Mouse (Mus musculus): ENCODE measurements around the gene Cntnap3. TPM values are rescaled to one million over a fixed set of nuclear protein-coding genes. Genes with fewer than 3 reads are reported as not detected.
"Not testable (repeated sequence)": the region's sequence is repeated elsewhere in the genome, so short reads cannot be mapped to it uniquely, and the experiment has no call there.

Gene Cntnap3
- not detected in 3 replicates for total RNA-seq (2017)

- ATAC-seq (replicated peaks; ENCODE audit: insufficient number of reproducible peaks, low FRiP score, low TSS enrichment, poor library complexity, severe bottlenecking), result 0 out of 2 replicates have a peak, but pooled peaks have one; percentile 13
Measured at GRCm38 (mm10) chr13:64903585-64904208, at the start of gene Cntnap3. TSS of gene Cntnap3 (minus strand) at chr13:64903955.

GRCm38 (mm10) chr13:64917191-64917590, 13.4 kb upstream of the Cntnap3 start, which contains the start of gene Spata31:
TSS of gene Spata31 (plus strand) at chr13:64917406.
- ATAC-seq (replicated peaks; ENCODE audit: insufficient number of reproducible peaks, low FRiP score, low TSS enrichment, poor library complexity, severe bottlenecking), result no peak

GRCm38 (mm10) chr13:64903132-64903531, 623 bp downstream of the Cntnap3 start:
- ATAC-seq (replicated peaks; ENCODE audit: insufficient number of reproducible peaks, low FRiP score, low TSS enrichment, poor library complexity, severe bottlenecking), result no peak

- ATAC-seq (replicated peaks; ENCODE audit: insufficient number of reproducible peaks, low FRiP score, low TSS enrichment, poor library complexity, severe bottlenecking), result no peak
Measured at GRCm38 (mm10) chr13:64865397-64865796, 38.4 kb downstream of the Cntnap3 start.

- not testable (repeated sequence) for ATAC-seq (replicated peaks; ENCODE audit: insufficient number of reproducible peaks, low FRiP score, low TSS enrichment, poor library complexity, severe bottlenecking)
Measured at GRCm38 (mm10) chr13:64824856-64825255, 78.9 kb downstream of the Cntnap3 start.

- no peak for ATAC-seq (replicated peaks; ENCODE audit: insufficient number of reproducible peaks, low FRiP score, low TSS enrichment, poor library complexity, severe bottlenecking)
Measured at GRCm38 (mm10) chr13:64745383-64745782, 158.4 kb downstream of the Cntnap3 start.

GRCm38 (mm10) chr13:64732244-64732643, 171.5 kb downstream of the Cntnap3 start:
- no peak for ATAC-seq (replicated peaks; ENCODE audit: insufficient number of reproducible peaks, low FRiP score, low TSS enrichment, poor library complexity, severe bottlenecking)

- no peak for ATAC-seq (replicated peaks; ENCODE audit: insufficient number of reproducible peaks, low FRiP score, low TSS enrichment, poor library complexity, severe bottlenecking)
Measured at GRCm38 (mm10) chr13:64716791-64717190, 187.0 kb downstream of the Cntnap3 start.

GRCm38 (mm10) chr13:64692463-64692862, 211.3 kb downstream of the Cntnap3 start:
- no peak for ATAC-seq (replicated peaks; ENCODE audit: insufficient number of reproducible peaks, low FRiP score, low TSS enrichment, poor library complexity, severe bottlenecking)

Other genes with a start within 250 kb of the Cntnap3 start
- gene Spata31, start 13.5 kb upstream of the Cntnap3 start, total RNA-seq (2017), result 0.21 to 0.29 TPM in 2 of 3 replicates, not detected in the other
- gene Spata31d1c, start 129.1 kb upstream of the Cntnap3 start, total RNA-seq (2017), result 0.38 TPM in 1 of 3 replicates, not detected in the others
- gene Prss47, start 148.8 kb upstream of the Cntnap3 start, total RNA-seq (2017), result not detected in 3 replicates
- gene Mfsd14b, start 209.0 kb upstream of the Cntnap3 start, total RNA-seq (2017), result 120 to 181 TPM (median 170 TPM) in 3 replicates
- not detected in 3 replicates for gene Olfr465-ps1, start 234.1 kb upstream of the Cntnap3 start, total RNA-seq (2017)
- not detected in 3 replicates for gene Olfr466, start 246.3 kb upstream of the Cntnap3 start, total RNA-seq (2017)